Mouse (Mus musculus) forebrain, embryonic 16.5 days (tissue): Measurements from ENCODE around the gene Abr. TPM values are rescaled to one million over a fixed set of nuclear protein-coding genes. Genes with fewer than 3 reads are reported as not detected.

Source experiments
- ATAC-seq: fragments of 200-750 bp; cut with Nextera tagmentation; 2 replicates; pipeline ENCODE4 v1.8.0; 2017; ENCODE audit warnings: mild to moderate bottlenecking, moderate library complexity
- H3K27ac ChIP-seq: fragments of 300-500 bp; sonication (generic); 2 replicates; pipeline ENCODE4 v1.5.1; 2014; ENCODE audit warnings: low read length, control low read depth
- H3K27me3 ChIP-seq: fragments of 300-500 bp; sonication (generic); replicated peaks from 2 replicates; pipeline ENCODE4 v1.6.1; 2014; ENCODE audit warnings: low read length; ENCODE audit not compliant: control insufficient read depth, insufficient read depth
- H3K36me3 ChIP-seq: fragments of 300-500 bp; sonication (generic); 2 replicates; pipeline ENCODE4 v1.6.1; 2014; ENCODE audit not compliant: control insufficient read depth, insufficient read depth
- H3K4me1 ChIP-seq: fragments of 300-500 bp; sonication (generic); replicated peaks from 2 replicates; pipeline ENCODE4 v1.6.1; 2014; ENCODE audit warnings: low read length; ENCODE audit not compliant: control insufficient read depth, insufficient read depth
- H3K4me2 ChIP-seq: fragments of 300-500 bp; sonication (generic); 2 replicates; pipeline ENCODE4 v1.6.1; 2014; ENCODE audit warnings: mild to moderate bottlenecking, low read length, control low read depth
- H3K4me3 ChIP-seq: fragments of 300-500 bp; sonication (generic); replicated peaks from 2 replicates; pipeline ENCODE4 v1.5.1; 2014; ENCODE audit warnings: mild to moderate bottlenecking, low read length, control low read depth
- H3K9ac ChIP-seq: fragments of 300-500 bp; sonication (generic); replicated peaks from 2 replicates; pipeline ENCODE4 v1.6.1; 2014; ENCODE audit warnings: low read depth, low read length, control low read depth
- H3K9me3 ChIP-seq: fragments of 300-500 bp; sonication (generic); 2 replicates; pipeline ENCODE4 v1.6.1; 2016; ENCODE audit warnings: low read length; ENCODE audit not compliant: control insufficient read depth
- WGBS: fragments of 180-500 bp; shearing (Covaris S2); extraction: QIAGEN DNeasy Blood & Tissue Kit; methylation state at CpG from one replicate; pipeline ENCODE4 v1.1.7; 2014; 5-methylcytosine and 5-hydroxymethylcytosine counted together
- polyA plus RNA-seq: library from polyadenylated mRNA; unstranded; fragments of >200 nt; fragmentation: Nextera tagmentation; extraction: Ambion mirVana; gene quantifications from 2 replicates; pipeline ENCODE4 v1.2.1, GENCODE M21; 2015

Gene Abr
- polyA plus RNA-seq, 1 experiment from 2014 or later = 121 TPM

DNA sequence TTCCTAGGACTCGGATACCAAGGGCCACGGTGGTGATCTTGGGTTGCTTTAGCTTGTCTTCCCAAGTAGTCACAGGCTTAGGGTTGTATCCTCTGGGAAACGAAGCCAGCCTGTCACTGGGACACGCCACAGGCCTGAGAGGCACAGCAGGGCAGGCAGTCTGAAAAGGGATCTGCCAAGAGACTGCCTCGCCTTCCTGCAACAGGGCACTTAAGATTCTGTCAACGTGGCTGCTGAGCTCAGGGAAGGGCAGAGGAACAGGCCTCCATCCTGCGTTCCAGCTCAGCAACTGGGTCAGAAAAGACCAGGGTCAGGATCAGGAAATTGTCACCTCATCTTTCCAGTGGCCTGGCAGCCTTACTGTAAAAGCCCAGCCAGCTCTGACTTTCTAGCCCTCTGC lies 192.6 kb downstream of the Abr start:
- Histone ChIP-seq H3K4me2 (no peak overlapping the region), H3K4me1 (peaks cover 3% of the 10 kb centered on the region; the same call in 1 of the 2 replicates), H3K9ac (no peak overlapping the region), H3K27me3 (no peaks in the 10 kb centered on the region), H3K36me3 (no peaks in the 10 kb centered on the region), H3K27ac (no peak overlapping the region), H3K9me3 (no peaks in the 10 kb centered on the region), H3K4me3 (no peak overlapping the region)
- WGBS = 60% methylated on average over 7 of the region's 7 CpGs
- no peak; the same call in 1 of the 2 replicates for ATAC-seq

GRCm38 (mm10) chr11:76429046-76429445 lies 193.1 kb downstream of the Abr start:
- H3K4me3 ChIP-seq = no peak overlapping the region
- no peaks in the 10 kb centered on the region for H3K27me3 ChIP-seq
- H3K36me3 ChIP-seq = no peaks in the 10 kb centered on the region
- ATAC-seq = no peak
- no peak overlapping the region for H3K4me2 ChIP-seq
- 73% methylated on average over 4 of the region's 4 CpGs for WGBS
- H3K9ac ChIP-seq = no peak overlapping the region
- no peaks in the 10 kb centered on the region for H3K9me3 ChIP-seq
- no peak overlapping the region for H3K27ac ChIP-seq
- peaks cover 3% of the 10 kb centered on the region; the same call in 1 of the 2 replicates for H3K4me1 ChIP-seq

DNA sequence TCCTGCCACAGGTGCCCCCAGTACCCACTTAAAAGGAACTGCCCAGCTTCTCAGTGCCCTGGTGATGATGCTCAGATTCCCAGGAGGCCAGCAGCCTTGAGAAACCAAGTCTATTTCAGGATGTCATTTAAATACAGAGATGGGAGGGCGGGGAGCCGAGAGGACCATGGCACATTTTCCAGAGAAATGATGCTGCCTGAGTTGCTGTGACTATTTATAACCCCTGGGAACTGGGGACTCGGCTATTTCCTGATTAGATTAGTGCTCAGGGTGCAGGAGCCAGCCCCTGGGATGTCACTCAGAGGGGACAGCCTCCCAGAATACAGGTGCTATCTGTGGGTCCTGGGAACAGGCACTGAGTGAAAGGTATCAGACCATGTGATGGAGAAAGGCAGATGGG lies 194.3 kb downstream of the Abr start:
- Histone ChIP-seq H3K27ac (no peak overlapping the region), H3K9ac (no peak overlapping the region), H3K4me2 (no peak overlapping the region), H3K36me3 (0 out of 2 replicates have a peak, but pooled peaks cover under 1% of the 10 kb centered on the region), H3K4me1 (peaks cover 3% of the 10 kb centered on the region; the same call in 1 of the 2 replicates), H3K9me3 (no peaks in the 10 kb centered on the region), H3K27me3 (no peaks in the 10 kb centered on the region), H3K4me3 (no peak overlapping the region)
- 85% methylated on average over 3 of the region's 3 CpGs for WGBS
- ATAC-seq = no peak

- Histone ChIP-seq H3K4me2 (no peak overlapping the region), H3K9me3 (no peaks in the 10 kb centered on the region), H3K4me1 (peaks cover 3% of the 10 kb centered on the region; the same call in 1 of the 2 replicates), H3K27me3 (no peaks in the 10 kb centered on the region), H3K9ac (no peak overlapping the region), H3K4me3 (no peak overlapping the region), H3K36me3 (peaks cover 5% of the 10 kb centered on the region), H3K27ac (no peak overlapping the region)
- ATAC-seq = 0 out of 2 replicates have a peak, but pooled peaks have one; percentile 8
- 50% methylated on average over 6 of the region's 6 CpGs for WGBS
Observed at GRCm38 (mm10) chr11:76425749-76426148, 196.4 kb downstream of the Abr start.

DNA sequence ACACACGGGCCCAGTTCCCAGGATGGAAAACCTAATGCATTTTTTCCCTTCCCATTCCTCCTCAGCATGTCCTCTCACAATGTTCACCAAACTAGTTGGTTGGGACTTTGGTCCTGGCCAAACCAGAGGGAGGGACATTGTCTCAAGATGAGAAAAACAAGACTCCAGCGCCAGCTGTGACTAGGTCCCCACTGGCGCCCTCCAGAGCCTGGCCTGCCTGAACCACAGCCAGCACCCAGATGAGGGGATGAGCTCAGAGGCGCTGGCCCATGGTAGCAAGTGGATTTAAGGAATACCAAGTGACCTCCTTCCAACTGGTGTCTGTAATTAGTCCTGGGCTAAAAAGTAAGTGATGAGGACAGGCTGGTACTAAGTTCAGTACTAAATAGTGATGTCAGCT lies 201.2 kb downstream of the Abr start:
- Histone ChIP-seq H3K4me1 (peaks cover 1% of the 10 kb centered on the region; the same call in 1 of the 2 replicates), H3K27me3 (no peaks in the 10 kb centered on the region), H3K9me3 (no peaks in the 10 kb centered on the region), H3K9ac (no peak overlapping the region), H3K27ac (no peak overlapping the region), H3K36me3 (peaks cover 28% of the 10 kb centered on the region), H3K4me3 (no peak overlapping the region), H3K4me2 (no peak overlapping the region)
- WGBS = 73% methylated on average over 4 of the region's 4 CpGs
- no peak for ATAC-seq

GRCm38 (mm10) chr11:76419179-76419578 lies 202.9 kb downstream of the Abr start:
- Histone ChIP-seq H3K4me2 (no peak overlapping the region), H3K27me3 (no peaks in the 10 kb centered on the region), H3K9me3 (no peaks in the 10 kb centered on the region), H3K9ac (no peak overlapping the region), H3K27ac (no peak overlapping the region), H3K36me3 (peaks cover 31% of the 10 kb centered on the region), H3K4me3 (no peak overlapping the region), H3K4me1 (no peaks in the 10 kb centered on the region; the same call in 1 of the 2 replicates)
- ATAC-seq = no peak
- WGBS = 69% methylated on average over 4 of the region's 4 CpGs

DNA sequence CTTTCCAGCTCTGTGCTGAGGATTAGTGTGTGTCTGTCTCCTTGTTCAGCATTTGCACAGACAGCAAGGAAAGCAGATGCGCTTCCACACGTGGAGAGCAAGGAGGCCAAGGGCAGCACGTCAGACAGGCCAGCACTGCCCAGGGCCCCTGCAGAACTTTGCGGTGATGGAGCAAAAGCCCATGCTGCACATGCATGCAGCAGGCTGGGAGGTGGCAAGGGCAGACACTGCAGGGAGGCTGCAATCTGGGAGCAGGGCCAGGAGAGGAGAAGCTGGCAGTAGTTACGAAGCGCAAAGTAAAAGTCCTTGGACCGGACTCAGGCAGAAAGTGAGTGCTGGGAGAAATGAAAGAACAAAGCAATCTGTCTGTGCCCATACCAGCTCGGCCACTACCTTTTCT lies 203.7 kb downstream of the Abr start:
- WGBS = 54% methylated on average over 8 of the region's 8 CpGs
- H3K4me2 ChIP-seq = no peak overlapping the region
- no peaks in the 10 kb centered on the region for H3K27me3 ChIP-seq
- no peak overlapping the region for H3K4me3 ChIP-seq
- peaks cover 3% of the 10 kb centered on the region; the same call in 1 of the 2 replicates for H3K4me1 ChIP-seq
- H3K27ac ChIP-seq = peak overlapping the region; percentile 20; the same call in 1 of the 2 replicates
- no peaks in the 10 kb centered on the region for H3K9me3 ChIP-seq
- peak; percentile 32; the same call in 1 of the 2 replicates for ATAC-seq
- H3K36me3 ChIP-seq = peaks cover 33% of the 10 kb centered on the region
- H3K9ac ChIP-seq = no peak overlapping the region

DNA sequence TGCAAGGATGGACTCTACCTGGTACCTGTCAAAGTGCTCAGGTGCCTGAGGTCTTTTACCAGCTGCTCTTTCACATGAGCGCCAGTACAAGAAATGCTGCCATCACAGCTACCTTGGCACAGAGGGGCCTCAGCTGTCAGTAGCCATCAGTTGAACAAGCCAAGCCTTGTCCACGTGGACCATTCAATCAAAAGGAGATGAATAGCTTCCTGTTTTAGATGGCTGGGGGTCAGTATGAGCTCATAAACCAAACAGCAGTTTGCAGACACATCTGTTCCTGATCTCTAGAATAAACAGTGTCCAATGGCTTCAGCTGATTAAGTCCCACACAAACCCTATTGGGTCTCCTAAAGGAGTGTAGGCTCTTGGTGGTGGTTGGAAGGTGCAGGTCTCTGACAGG lies 206.1 kb downstream of the Abr start:
- no peak overlapping the region for H3K27ac ChIP-seq
- peaks cover 3% of the 10 kb centered on the region; the same call in 1 of the 2 replicates for H3K4me1 ChIP-seq
- no peaks in the 10 kb centered on the region for H3K27me3 ChIP-seq
- ATAC-seq = no peak
- WGBS = 69% methylated on average over 2 of the region's 2 CpGs
- H3K9me3 ChIP-seq = no peaks in the 10 kb centered on the region
- H3K9ac ChIP-seq = no peak overlapping the region
- H3K4me3 ChIP-seq = no peak overlapping the region
- no peak overlapping the region for H3K4me2 ChIP-seq
- H3K36me3 ChIP-seq = peaks cover 28% of the 10 kb centered on the region

GRCm38 (mm10) chr11:76415001-76415400 lies 207.1 kb downstream of the Abr start:
- no peak overlapping the region for H3K9ac ChIP-seq
- no peak overlapping the region for H3K27ac ChIP-seq
- no peak overlapping the region for H3K4me3 ChIP-seq
- ATAC-seq = no peak
- H3K27me3 ChIP-seq = no peaks in the 10 kb centered on the region
- H3K4me2 ChIP-seq = no peak overlapping the region
- no peaks in the 10 kb centered on the region for H3K9me3 ChIP-seq
- H3K4me1 ChIP-seq = peaks cover 3% of the 10 kb centered on the region; the same call in 1 of the 2 replicates
- WGBS = 83% methylated on average over 4 of the region's 4 CpGs
- H3K36me3 ChIP-seq = peaks cover 28% of the 10 kb centered on the region

- no peaks in the 10 kb centered on the region for H3K27me3 ChIP-seq
- no peak overlapping the region for H3K9ac ChIP-seq
- no peak overlapping the region for H3K4me2 ChIP-seq
- peaks cover 8% of the 10 kb centered on the region for H3K4me1 ChIP-seq
- no peak overlapping the region for H3K27ac ChIP-seq
- no peaks in the 10 kb centered on the region for H3K9me3 ChIP-seq
- WGBS = 74% methylated on average over 4 of the region's 4 CpGs
- no peak overlapping the region for H3K4me3 ChIP-seq
- peaks cover 17% of the 10 kb centered on the region for H3K36me3 ChIP-seq
- ATAC-seq = peak; percentile 46; the same call in 1 of the 2 replicates
Observed at GRCm38 (mm10) chr11:76413202-76413601, 208.9 kb downstream of the Abr start.
